Mouse (Mus musculus) thymus, postnatal 4 days (tissue): Measurements from ENCODE around the gene Prkd2.

Experiments
- DNase-seq: peaks from one replicate; pipeline ENCODE4 v3.0.0; 2021

Gene Prkd2

DNA sequence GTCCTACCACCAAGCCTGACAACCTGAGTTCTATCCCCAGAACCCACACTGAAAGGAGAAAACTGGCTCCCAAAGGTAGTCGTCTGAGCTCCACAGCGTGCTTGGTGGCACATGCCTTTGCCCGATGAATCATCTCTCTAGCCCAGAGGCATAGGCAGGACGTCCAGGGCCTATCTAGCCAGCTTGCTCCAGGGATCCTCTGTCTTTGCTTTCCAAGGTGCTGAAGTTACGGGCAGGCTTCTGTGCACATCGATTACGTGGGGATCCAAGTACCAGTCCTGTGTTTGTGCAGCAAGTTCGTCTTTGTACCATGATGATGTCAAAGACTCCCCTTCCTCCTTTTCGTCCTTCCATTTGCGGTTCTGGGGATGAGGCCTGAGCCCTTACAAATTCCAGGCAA is 28.9 kb downstream of the Prkd2 start:
- no peak for DNase-seq

DNA sequence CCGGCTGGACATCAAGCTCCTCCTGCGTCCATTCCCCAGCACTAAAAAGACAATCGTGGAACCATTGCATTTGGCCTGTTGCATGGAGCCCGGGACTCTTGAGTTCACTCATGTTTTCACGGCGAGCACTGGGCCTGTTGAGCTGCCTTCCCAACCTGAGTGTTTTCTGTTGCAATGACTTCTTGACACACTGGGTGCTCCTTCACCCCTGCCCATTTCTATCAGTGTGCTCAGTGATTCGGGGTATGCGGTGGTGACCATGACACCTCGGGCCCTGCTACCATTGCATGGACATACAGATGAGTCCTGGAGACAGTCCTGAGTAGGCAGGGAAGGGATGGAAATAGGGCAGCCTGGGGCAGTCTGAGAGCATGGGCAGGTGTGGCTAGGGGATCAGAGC is 29.8 kb downstream of the Prkd2 start:
- DNase-seq, result no peak

DNA sequence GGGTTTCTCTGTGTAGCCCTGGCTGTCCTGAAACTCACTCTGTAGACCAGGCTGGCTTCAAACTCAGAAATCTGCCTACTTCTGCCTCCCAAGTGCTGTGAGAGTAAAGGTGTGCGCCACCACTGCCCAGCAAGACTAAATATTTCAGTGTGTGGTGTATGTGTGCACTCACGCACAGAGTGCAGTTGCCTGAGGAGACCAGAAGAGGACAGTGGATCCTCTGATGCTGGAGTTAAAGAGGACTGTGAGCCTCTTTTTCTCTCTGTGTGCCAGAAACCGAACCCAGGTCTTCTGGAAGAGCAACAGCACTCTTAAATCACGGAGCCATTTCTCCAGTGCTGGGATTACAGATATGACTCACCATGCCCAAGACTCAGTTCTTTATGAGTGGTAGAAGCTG is 30.7 kb downstream of the Prkd2 start:
- no peak for DNase-seq

DNA sequence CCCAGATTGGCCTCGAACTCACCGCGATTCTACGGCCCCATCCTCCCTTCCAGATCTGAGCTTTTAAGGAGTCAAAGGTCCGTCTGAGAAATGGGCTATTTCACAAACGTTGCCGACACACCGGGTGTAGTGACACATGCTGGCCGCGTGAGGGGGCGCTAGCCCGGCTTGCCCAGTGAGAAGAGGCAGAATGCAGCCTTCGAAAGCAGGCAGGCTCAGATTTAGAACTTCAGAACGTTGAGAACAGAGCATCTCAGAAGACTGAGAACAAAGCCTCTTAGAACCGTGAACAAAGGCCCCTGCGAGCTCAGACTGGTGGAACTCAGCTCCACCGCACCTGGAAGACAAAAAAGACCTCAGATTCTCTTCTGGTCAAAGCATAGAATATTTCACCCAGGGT is 31.5 kb downstream of the Prkd2 start:
- DNase-seq, result peak; percentile 88

DNA sequence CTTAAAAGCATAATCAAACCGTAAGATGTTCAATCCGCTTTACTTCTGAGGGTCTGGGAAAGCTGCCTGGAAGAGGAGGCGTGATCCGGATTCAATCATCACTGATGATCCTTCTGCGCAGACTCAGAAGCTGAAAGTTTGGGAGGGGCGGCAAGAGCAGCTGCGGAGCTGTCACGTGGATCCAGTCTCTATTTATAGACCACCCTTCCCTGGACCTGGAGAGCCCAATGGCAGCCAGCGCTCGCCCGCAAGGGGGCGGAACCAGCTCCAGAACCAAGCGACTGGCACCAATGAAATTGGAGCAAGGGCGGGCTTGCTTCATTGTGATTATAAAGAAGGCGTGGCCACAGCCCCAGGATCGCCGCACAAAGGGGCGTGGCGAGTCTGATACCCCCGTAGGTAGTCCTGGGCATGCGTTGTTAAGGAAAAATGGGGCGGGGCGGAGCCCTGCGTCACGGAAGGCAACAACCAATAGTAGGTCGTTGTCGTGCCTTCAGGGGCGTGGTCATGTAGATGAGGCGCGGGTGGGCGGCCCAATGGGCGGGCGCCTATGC is 32.1 kb downstream of the Prkd2 start:
- peak; percentile 98 for DNase-seq

DNA sequence AGATGAGACGGTGACA is 32.4 kb downstream of the Prkd2 start, which contains the start of gene Dact3:
Dact3 (plus strand) TSS at position 8 of the 16 bp plus-strand sequence.
- DNase-seq, result no peak

DNA sequence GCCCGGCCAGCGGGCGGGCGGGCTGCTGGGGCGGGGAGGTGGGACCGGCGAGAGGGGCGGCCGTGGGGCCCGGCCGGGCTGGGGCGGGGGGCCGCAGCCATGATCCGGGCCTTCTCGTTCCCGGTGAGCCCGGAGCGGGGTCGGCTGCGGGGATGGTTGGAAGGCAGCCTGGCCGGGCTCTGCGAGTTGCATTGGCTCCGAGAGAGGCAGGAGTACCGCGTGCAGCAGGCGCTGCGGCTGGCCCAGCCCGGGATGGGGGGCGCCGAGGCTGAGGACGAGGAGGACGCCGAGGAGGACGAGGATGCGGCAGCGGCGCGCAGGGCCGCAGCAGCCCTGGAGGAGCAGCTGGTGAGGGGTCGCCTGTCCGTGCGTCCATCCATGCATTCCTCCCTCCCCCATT is 32.6 kb downstream of the Prkd2 start:
- no peak for DNase-seq

DNA sequence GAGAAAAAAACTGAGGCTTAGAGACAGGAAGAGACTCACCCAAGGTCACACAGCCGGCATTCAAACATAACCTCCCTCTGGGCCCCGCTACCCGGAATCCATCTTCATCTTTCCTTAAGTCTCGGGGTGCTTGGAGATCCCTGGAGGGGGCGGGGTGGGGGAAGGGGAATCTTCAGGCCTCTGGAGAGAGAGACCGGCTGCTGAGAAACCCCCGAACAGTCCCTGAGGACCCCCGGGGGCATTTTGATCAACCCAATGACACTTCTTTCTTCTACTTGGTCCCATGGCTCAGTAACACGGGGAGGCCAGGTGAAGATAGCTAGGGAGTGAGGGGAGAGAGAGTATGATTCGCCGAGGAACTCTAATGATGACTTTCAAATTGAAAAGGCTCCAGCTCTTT is 33.3 kb downstream of the Prkd2 start:
- no peak for DNase-seq

DNA sequence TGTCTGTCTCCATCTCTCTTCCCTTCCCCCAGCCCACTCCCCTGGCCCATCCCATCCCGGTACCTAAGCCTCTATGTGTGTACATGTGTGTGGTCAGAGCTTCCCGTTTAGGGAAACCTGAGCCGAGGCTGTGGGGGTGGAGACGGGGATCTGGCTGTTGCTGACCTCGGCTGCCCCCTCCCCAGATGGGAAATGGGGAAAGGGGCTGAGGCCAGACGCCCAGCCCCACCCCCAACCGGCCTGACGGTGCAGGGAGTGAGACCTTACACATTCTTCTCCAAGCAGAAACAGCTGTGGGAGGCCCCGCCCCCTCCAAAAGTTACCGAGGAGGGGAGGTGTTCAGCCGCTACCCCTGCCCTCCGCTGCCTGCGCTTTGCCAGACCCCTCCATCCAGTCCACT is 33.9 kb downstream of the Prkd2 start:
- DNase-seq, result peak; percentile 66

DNA sequence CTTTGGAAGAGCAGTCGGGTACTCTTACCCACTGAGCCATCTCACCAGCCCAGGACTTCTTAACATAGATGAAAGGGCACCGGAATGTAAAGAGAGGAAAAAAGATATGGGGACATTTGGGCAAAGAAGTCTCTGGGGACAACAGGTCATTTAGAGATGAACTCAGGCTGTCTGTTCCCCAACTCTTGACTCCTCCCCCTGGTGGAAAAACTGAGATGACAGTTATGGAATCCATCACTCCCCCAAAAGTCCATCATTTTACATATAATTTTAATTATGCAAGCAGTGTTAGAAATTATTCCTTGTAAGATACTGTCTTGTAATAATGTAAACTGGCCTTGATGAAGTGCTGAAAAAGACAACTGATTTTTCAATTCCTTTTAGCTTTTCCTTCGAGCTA is 35.0 kb downstream of the Prkd2 start:
- DNase-seq, result no peak

DNA sequence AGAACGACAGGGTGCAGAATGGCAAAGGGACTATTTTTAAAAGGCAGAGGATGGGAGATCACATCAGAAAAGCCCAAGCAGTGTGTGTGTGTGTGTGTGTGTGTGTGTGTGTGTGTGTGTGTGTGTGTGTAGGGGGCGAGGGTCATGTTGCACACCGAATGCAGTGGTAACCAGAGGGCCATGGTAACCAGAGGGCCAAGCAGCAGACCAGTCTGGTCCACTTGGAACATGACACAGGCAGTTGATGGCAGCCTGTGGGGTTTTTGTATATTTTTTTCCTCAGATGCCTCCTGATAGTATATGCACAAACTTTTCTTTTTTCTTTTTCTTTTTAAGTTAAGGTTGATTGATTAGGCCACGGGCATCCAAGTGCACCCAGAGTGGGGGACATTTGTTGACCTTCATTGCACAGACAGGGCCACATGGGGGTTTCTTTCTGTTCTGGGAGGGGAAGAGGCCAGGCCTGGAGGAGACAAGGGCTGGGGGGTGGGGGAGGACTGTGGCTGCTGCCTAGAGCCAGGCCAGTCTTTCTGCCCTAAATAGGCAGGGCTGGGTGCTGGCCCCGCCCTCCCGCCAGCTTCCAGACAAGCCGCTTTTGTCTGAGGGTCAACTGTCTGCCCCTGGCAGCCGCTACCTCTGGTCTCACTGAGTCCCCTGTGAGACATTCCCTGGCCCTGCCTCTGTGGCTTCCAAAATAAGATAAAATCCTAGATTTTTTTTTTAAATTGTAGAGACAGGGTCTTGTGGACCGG is 37.3 kb downstream of the Prkd2 start:
- DNase-seq, result no peak

DNA sequence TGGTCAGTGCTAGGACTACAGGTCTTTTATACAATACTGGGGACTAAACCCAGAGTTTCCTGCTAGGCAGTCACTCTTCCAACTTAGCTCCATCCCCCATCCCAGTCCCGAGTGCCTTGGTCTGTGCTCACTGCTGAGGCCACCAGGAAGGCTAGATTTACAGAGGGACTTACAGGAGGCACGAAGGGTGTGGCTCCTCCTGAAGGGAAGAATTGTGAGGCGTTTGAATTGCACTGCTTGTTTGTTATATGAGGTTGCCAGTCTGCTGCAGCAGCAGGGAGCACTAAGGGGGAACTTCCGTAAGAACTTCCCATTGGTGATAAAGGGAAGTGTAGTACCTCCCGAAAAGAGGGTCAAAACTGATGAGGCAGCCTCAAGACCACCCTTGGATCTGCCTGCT is 37.9 kb downstream of the Prkd2 start:
- no peak for DNase-seq

DNA sequence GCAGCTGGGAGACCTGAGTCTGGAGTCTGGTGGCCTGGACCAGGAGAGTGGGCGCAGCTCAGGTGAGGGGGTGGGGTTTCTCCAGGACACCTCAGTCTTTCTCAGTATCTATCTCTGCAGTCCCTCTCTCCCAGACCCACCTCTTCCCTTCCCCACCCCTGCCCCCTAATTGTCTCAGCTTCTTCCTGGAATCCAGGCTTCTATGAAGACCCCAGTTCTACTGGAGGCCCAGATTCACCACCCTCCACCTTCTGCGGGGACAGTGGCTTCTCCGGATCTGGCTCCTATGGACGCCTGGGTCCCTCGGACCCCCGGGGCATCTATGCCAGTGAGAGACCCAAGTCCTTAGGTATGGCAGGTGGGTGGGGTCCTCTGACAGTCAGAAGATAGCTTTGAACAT is 40.5 kb downstream of the Prkd2 start:
- no peak for DNase-seq

DNA sequence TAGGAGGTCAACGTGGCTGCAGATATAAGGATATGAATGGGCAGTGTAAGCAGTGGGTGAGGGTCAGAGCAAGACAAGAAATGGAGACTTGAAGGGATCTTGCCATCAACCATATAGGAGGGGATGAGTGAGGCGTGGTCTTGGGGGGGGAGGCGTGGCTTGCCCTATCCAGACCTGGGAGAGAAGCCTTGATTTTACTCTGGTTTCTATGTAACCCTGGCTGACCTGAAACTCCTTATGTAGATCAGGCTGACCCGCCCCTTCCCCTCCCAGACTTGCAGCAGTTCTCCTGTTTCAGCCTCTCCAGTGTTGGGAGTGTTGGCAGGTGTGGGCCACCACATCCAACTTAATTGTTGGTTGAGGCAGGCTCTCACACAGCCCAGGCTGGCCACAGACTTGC is 41.6 kb downstream of the Prkd2 start:
- no peak for DNase-seq

DNA sequence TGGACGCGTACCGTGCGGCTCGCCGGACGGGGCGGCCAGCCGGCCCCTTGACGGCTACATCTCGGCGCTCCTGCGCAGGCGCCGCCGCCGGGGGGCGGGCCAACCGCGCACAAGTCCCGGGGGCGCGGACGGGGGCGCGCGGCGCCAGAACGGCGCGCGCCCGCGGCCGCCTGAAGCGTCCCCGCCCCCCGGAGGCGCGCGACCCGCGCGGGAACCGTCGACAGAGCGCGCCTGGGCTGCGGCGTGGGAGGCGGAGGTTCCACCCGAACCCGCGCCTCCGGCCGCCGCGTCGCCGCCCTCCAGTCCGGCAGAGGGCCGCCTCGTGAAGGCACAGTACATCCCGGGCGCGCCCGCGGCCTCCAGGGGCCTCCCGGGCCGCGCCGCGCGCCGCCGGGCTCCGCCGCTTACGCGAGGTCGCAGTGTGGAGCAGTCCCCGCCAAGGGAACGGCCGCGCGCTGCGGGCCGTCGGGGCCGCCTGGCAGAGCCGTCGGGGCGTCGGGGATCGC is 42.6 kb downstream of the Prkd2 start:
- peak; percentile 33 for DNase-seq

DNA sequence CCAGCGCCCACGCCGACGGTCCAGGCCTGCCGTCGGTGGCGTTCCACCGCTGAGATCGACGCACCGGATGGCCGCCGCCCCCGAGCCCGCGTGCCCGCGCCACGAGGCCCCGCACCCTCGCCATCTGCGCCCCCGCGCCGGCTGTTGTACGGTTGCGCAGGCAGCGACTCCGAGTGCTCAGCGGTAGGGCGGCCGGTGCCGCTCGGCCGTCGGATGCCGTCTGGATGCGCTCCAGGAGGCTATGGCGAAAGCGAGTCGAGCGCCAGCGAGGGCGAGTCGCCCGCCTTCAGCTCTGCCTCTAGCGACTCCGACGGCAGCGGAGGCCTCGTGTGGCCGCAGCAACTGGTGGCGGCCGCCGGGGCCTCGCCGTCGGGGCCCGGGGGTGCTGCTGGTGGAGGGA is 43.2 kb downstream of the Prkd2 start:
- no peak for DNase-seq

DNA sequence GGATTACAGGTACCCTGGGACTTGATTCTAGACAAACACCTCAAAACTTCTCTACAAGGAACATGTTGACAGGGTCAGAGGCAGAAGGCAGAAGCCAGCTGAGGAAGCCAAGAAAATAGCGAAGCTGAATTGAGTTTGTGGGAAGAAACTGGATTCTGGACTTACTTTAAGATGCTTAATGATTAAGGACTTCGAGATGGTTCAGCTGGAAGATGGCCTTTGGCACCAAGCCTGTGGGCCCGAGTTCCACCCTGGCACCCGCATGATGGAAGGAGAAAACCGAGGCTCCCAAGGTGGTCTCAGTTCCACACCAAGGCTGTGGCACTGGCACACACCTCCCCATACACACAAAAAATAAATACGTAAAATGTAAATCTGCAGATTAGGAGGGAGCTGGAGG is 47.8 kb downstream of the Prkd2 start:
- DNase-seq, result no peak

DNA sequence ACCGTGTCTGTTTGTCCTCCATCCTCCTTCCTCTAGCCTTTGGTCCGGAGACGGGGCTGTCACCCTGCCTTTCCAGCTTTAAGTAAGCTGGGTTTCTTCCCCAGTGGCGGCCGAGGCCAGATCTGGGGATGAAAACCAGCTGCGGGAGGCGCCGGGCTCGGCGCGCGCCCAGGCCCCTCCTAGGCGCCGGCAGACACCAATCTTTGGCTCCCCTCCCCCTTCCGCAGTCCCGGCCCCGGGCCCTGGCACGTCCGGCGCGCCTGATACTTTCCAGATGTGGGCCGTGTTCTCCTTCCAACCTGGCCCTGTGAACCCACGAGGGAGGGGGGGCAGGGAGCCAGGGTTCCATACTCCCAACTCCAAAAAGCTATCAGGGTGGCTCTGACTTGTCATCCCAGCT is 48.2 kb downstream of the Prkd2 start:
- peak; percentile 42 for DNase-seq

DNA sequence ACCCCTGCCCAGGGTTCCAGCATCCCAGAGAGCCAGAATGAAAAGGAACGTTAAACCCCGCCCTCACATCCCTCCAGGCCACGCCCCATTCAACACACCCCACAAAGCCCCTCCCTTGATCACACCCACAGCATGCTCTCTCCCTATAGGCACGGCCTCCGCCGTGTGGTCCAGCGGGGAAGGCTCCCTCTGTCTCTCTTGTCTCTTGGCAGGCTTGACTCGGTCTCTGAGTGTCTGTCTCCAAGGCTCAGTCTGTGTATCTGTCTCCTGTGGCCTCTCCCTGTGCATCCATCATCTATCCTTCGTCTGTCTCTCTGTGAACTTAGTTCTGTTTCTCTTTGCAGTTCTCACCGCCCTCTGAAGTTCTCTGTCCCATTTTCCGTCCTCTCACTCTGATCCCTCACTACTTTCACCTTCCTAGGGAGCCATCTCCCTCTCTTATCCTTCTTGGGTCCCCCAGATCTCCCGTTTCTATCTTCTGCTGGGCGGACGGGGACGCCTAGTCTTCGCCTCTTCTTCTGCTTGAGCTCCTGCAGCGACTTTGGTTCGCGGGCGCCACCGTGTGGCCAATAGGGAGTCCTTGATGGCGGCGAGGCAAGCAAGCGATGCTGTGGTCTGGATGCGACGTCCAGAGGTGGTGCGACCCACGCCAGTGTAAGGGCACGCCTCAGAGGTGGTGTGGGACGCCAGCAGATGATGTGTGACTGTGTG is 49.1 kb downstream of the Prkd2 start, which contains the start of gene Gng8:
Gng8 (plus strand) TSS at position 146 of the 711 bp plus-strand sequence.
- peak; percentile 92 for DNase-seq

DNA sequence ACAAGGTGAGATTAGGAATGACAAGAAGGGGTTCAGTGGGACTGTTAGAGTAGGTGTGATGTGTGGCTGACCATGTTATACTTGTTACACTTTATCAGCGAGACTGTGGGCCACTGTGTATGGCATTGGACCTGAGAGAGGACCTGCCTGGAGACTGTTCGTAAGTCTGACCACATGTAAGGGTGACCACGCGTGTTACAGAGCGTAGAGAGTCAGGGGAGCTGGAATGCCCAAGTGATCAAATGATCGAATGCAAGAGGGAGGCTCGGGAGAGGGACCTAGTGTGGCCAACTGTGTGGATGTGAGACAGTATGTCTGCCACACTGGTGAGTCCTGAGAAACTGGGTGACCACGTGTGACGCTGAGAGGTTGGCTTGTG is 49.6 kb downstream of the Prkd2 start:
- no peak for DNase-seq

DNA sequence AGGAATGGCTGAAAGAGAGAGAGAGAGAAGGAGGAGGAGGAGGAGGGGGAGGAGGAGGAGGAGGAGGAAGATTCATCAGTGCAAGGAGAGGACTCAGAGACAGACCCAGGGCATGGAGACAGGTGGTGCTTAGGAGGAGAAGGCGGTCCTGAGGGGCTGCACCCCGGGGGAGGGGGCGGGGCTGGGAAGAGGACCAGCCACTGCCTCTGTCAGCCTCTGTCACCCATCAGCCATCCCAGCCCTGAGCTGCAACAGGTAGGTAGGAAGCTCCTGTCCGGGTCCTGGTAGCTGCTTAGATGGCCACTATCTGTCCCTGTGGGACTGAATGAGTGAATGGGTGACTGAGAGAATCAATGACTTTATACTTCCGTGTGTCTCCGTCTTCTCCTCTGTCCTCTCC is 50.9 kb downstream of the Prkd2 start:
- DNase-seq, result peak; percentile 27

DNA sequence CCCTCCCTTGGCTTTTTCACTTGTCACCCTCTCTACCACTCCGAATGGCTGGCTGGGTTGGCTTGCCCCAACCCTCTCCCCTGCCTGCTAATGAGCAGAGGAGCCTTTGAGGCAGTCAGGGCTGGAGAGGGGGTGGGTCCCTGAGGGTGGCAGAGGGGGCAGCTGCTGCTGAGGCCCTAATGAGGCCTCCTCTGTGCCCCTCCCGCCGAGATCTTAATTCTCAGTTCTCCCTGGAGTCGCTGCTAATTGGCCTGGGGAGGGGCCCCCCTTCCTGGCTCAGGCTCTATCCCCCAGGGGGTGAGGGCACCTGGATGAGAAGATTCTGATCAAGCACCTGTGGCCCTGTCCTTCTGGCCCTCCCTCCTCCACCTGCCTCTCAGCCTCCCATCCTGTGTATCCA is 51.6 kb downstream of the Prkd2 start:
- no peak for DNase-seq

DNA sequence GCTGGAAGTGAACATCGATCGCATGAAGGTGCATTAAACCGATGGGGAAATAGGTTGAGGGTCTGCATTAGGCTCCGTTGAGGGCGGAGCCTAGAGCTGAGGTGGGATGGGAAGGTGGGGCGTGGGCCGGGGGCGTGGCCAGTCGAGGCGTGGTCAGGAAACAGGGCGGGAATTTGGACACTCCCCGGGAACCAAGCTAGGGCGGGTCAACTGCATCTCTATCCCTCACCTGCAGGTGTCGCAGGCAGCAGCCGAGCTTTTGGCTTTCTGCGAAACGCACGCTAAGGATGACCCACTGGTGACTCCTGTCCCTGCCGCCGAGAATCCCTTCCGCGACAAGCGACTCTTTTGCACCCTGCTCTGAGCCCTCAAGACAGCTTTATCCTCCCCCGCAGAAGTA is 52.3 kb downstream of the Prkd2 start:
- DNase-seq, result peak; percentile 83

DNA sequence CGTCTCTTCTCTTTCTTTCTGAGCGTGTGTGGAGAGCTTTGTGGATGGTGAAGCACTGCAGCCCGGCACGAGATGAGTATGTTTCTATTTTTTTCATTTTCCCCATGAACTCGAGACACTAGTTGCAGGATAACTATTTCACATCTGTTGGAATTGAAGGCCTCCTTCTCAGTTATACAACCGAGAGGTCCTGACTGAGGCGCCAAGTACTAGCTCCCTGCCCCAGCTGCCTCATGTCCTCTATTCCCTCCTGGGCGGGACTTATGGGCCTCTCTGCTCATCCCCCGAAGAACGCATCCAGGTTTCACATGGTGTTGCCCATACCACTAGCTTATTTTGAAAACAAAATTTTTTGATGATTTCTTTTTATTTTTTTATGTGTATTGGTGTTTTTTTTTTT is 52.8 kb downstream of the Prkd2 start:
- DNase-seq, result no peak

DNA sequence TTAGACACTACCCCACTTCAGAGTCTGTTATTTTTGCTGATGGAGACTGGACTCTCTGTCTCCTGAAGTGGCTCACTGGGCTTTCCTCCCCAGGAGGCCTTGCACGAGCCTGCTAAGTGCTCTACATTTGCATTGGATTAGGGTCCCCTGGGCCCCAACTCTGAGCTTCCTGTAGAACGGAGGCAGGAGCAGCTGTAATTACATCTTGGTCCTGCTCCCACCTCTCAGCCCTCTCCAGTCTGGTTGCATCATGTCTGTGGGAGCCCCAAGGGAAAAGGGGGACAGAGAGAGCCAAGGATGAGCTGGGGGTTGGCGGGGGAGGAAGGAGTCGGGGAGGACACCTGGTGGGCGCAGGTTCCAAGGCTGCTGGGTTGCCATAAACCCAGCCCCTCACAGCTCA is 57.8 kb downstream of the Prkd2 start:
- DNase-seq, result no peak
